Mouse (Mus musculus) heart, embryonic 16.5 days (tissue): ENCODE measurements at regions not wholly inside any gene's neighbourhood (a gene's known extent, or its start where the extent isn't known, plus 50 kb on each side); places are given as distances from the start of the nearest gene placed in this dataset.

Source experiments
- ATAC-seq: fragments of 200-750 bp; cut with Nextera tagmentation; replicated peaks from 2 replicates; pipeline ENCODE4 v1.8.0; 2017; ENCODE audit warnings: moderate number of reproducible peaks; ENCODE audit not compliant: insufficient read depth, low FRiP score; ENCODE audit errors: extremely low read depth
- H3K27ac ChIP-seq: fragments of 300-500 bp; sonication (generic); 2 replicates; pipeline ENCODE4 v1.5.1; 2014; ENCODE audit warnings: mild to moderate bottlenecking, low read length, control low read depth, moderate library complexity
- H3K27me3 ChIP-seq: fragments of 300-500 bp; sonication (generic); 2 replicates; pipeline ENCODE4 v1.6.1; 2014; ENCODE audit warnings: low read length, mixed read lengths; ENCODE audit not compliant: control insufficient read depth, insufficient read depth
- H3K36me3 ChIP-seq: fragments of 300-500 bp; sonication (generic); 2 replicates; pipeline ENCODE4 v1.6.1; 2014; ENCODE audit not compliant: control insufficient read depth, insufficient read depth
- H3K4me1 ChIP-seq: fragments of 300-500 bp; sonication (generic); 2 replicates; pipeline ENCODE4 v1.6.1; 2014; ENCODE audit warnings: low read length, mixed read lengths; ENCODE audit not compliant: control insufficient read depth, insufficient read depth
- H3K4me2 ChIP-seq: fragments of 300-500 bp; sonication (generic); 2 replicates; pipeline ENCODE4 v1.6.1; 2014; ENCODE audit warnings: low read depth, mild to moderate bottlenecking, control low read depth, low read length
- H3K4me3 ChIP-seq: fragments of 300-500 bp; sonication (generic); 2 replicates; pipeline ENCODE4 v1.5.1; 2014; ENCODE audit warnings: mild to moderate bottlenecking, control low read depth, low read length
- H3K9ac ChIP-seq: fragments of 300-500 bp; sonication (generic); 2 replicates; pipeline ENCODE4 v1.6.1; 2014; ENCODE audit warnings: low read length, control low read depth
- H3K9me3 ChIP-seq: fragments of 300-500 bp; sonication (generic); replicated peaks from 2 replicates; pipeline ENCODE4 v1.6.1; 2016; ENCODE audit warnings: low read length; ENCODE audit not compliant: control insufficient read depth
- WGBS: fragments of 180-500 bp; shearing (Covaris S2); extraction: QIAGEN DNeasy Blood & Tissue Kit; methylation state at CpG from one replicate; pipeline ENCODE4 v1.1.7; 2014; 5-methylcytosine and 5-hydroxymethylcytosine counted together

DNA sequence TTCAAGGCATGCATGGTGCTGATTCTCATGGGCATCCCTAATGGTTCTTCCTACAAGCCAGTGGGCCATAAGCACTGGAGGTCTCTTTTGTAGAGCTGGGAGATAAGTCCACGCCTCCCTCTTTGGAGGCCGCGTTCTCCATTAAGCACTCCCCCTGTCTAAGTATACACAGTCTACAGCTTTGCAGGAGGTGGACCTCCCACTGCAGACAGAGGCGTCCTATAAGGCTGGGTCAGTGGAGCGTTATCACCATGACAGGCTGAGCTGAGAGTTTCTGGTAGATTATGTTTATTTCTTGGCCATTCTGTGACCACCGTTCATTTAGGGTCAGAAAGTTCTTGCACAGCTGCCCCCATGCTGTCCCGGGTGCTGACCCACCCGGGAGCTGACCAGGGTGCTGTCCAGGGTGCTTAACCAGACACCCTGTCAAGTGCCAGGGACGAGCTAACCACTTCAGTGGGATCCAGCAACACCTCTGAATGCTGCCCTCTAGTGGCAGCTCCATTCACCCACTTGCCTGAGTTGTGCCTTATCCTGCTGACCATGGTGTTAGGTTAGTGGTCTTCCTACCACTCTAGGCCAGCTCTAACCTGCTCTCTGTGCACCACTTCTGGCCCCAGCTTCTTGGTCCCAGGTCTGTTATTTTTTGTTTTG, 248.6 kb upstream of the Cdh4 start:
- no peaks in the 10 kb centered on the region for H3K9me3 ChIP-seq
- no peak overlapping the region for H3K4me3 ChIP-seq
- H3K9ac ChIP-seq: no peak overlapping the region
- peak; percentile 55 for ATAC-seq
- no peaks in the 10 kb centered on the region for H3K36me3 ChIP-seq
- H3K4me1 ChIP-seq: no peaks in the 10 kb centered on the region
- 35% methylated on average over 9 of the region's 9 CpGs for WGBS
- H3K27me3 ChIP-seq: peaks cover 2% of the 10 kb centered on the region; the same call in 1 of the 2 replicates
- H3K4me2 ChIP-seq: no peak overlapping the region
- H3K27ac ChIP-seq: no peak overlapping the region

GRCm38 (mm10) chr2:179197471-179197870, 244.8 kb upstream of the Cdh4 start:
- no peaks in the 10 kb centered on the region for H3K36me3 ChIP-seq
- WGBS: 82% methylated on average over 1 of the region's 1 CpGs

GRCm38 (mm10) chr2:179200495-179200894, 241.7 kb upstream of the Cdh4 start:
- Histone ChIP-seq H3K4me2 (no peak overlapping the region), H3K4me1 (no peaks in the 10 kb centered on the region), H3K9ac (no peak overlapping the region), H3K36me3 (no peaks in the 10 kb centered on the region), H3K27me3 (no peaks in the 10 kb centered on the region), H3K27ac (no peak overlapping the region), H3K9me3 (no peaks in the 10 kb centered on the region), H3K4me3 (no peak overlapping the region)
- 5% methylated on average over 6 of the region's 6 CpGs for whole genome bisulfite sequencing
- ATAC-seq: no peak

More at GRCm38 (mm10) chr2:179197471-179197870, 244.8 kb upstream of the Cdh4 start:
- no peaks in the 10 kb centered on the region for H3K9me3 ChIP-seq
- no peak overlapping the region for H3K4me3 ChIP-seq
- no peaks in the 10 kb centered on the region for H3K4me1 ChIP-seq
- no peak overlapping the region for H3K9ac ChIP-seq
- no peak for ATAC-seq
- peaks cover 2% of the 10 kb centered on the region; the same call in 1 of the 2 replicates for H3K27me3 ChIP-seq
- no peak overlapping the region for H3K27ac ChIP-seq
- no peak overlapping the region for H3K4me2 ChIP-seq

- Histone ChIP-seq H3K27ac (no peak overlapping the region), H3K9me3 (no peaks in the 10 kb centered on the region), H3K36me3 (no peaks in the 10 kb centered on the region), H3K27me3 (no peaks in the 10 kb centered on the region), H3K4me3 (no peak overlapping the region), H3K9ac (no peak overlapping the region), H3K4me2 (no peak overlapping the region), H3K4me1 (no peaks in the 10 kb centered on the region)
- ATAC-seq: no peak
- 72% methylated on average over 10 of the region's 10 CpGs for WGBS
These were observed 231.9 kb upstream of the Cdh4 start for GRCm38 (mm10) chr2:179210164-179210805.

GRCm38 (mm10) chr2:179216773-179217172, 225.5 kb upstream of the Cdh4 start:
- no peaks in the 10 kb centered on the region for H3K36me3 ChIP-seq
- H3K9me3 ChIP-seq: no peaks in the 10 kb centered on the region
- H3K4me3 ChIP-seq: no peak overlapping the region
- H3K4me2 ChIP-seq: no peak overlapping the region
- no peaks in the 10 kb centered on the region for H3K4me1 ChIP-seq
- no peak overlapping the region for H3K27ac ChIP-seq
- no peak overlapping the region for H3K9ac ChIP-seq
- H3K27me3 ChIP-seq: no peaks in the 10 kb centered on the region
- WGBS: 62% methylated on average over 2 of the region's 2 CpGs
- no peak for ATAC-seq

GRCm38 (mm10) chr2:179228096-179228495, 214.1 kb upstream of the Cdh4 start:
- no peak for ATAC-seq
- Histone ChIP-seq H3K27me3 (no peaks in the 10 kb centered on the region), H3K27ac (no peak overlapping the region), H3K36me3 (no peaks in the 10 kb centered on the region), H3K9me3 (no peaks in the 10 kb centered on the region), H3K4me3 (no peak overlapping the region), H3K9ac (no peak overlapping the region), H3K4me2 (no peak overlapping the region), H3K4me1 (no peaks in the 10 kb centered on the region)
- 66% methylated on average over 7 of the region's 7 CpGs for WGBS

GRCm38 (mm10) chr2:179231708-179232354, 210.4 kb upstream of the Cdh4 start:
- Histone ChIP-seq H3K27me3 (no peaks in the 10 kb centered on the region), H3K4me2 (no peak overlapping the region), H3K4me1 (no peaks in the 10 kb centered on the region), H3K36me3 (no peaks in the 10 kb centered on the region), H3K9ac (no peak overlapping the region), H3K4me3 (no peak overlapping the region), H3K27ac (no peak overlapping the region), H3K9me3 (no peaks in the 10 kb centered on the region)
- 73% methylated on average over 6 of the region's 6 CpGs for WGBS
- no peak for ATAC-seq

DNA sequence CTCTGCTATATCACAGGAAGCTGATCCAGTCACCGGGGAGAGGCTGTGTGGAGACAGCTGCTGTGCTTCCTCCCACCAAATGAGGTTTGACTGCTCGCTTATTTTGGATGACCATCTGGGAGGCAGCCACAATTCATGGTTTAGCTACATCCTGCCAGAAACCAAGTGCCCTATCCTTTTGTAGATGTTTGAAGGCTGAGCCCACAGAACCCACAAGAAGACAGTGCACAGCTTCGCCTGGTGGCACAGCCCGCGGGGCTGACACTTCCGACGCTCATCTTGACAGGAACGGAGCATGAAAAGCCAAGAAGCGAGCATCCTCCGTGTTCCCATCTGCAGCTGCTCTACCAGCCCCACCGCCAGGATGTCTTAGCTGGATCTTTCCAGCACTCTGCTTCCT, 204.1 kb upstream of the Cdh4 start:
- H3K4me2 ChIP-seq: no peak overlapping the region
- H3K4me3 ChIP-seq: no peak overlapping the region
- no peaks in the 10 kb centered on the region for H3K36me3 ChIP-seq
- no peak overlapping the region for H3K27ac ChIP-seq
- H3K9me3 ChIP-seq: no peaks in the 10 kb centered on the region
- 78% methylated on average over 11 of the region's 11 CpGs for WGBS
- H3K4me1 ChIP-seq: no peaks in the 10 kb centered on the region
- ATAC-seq: no peak
- no peak overlapping the region for H3K9ac ChIP-seq
- H3K27me3 ChIP-seq: no peaks in the 10 kb centered on the region

GRCm38 (mm10) chr2:179260892-179261291, 181.3 kb upstream of the Cdh4 start:
- H3K9ac ChIP-seq: no peak overlapping the region
- H3K27ac ChIP-seq: no peak overlapping the region
- no peaks in the 10 kb centered on the region for H3K9me3 ChIP-seq
- no peaks in the 10 kb centered on the region for H3K27me3 ChIP-seq
- H3K4me3 ChIP-seq: no peak overlapping the region
- H3K4me2 ChIP-seq: no peak overlapping the region
- no peak for ATAC-seq
- no peaks in the 10 kb centered on the region for H3K36me3 ChIP-seq
- WGBS: 68% methylated on average over 2 of the region's 2 CpGs
- H3K4me1 ChIP-seq: no peaks in the 10 kb centered on the region
